Mouse (Mus musculus) stomach, embryonic 16.5 days (tissue): Measurements from ENCODE around the gene Wdfy3. TPM values are rescaled to one million over a fixed set of nuclear protein-coding genes. Genes with fewer than 3 reads are reported as not detected.

Experiments used
- ATAC-seq: fragments of 200-750 bp; cut with Nextera tagmentation; 2 replicates; pipeline ENCODE4 v1.8.0; 2017; ENCODE audit warnings: moderate number of reproducible peaks, moderate TSS enrichment; ENCODE audit not compliant: insufficient read depth, low FRiP score
- H3K27ac ChIP-seq: fragments of 300-500 bp; sonication (generic); 2 replicates; pipeline ENCODE4 v1.5.1; 2014; ENCODE audit warnings: low read length
- H3K27me3 ChIP-seq: fragments of 300-500 bp; sonication (generic); 2 replicates; pipeline ENCODE4 v1.6.1; 2014; ENCODE audit warnings: low read length, control low read depth, mixed read lengths; ENCODE audit not compliant: control insufficient read depth, insufficient read depth
- H3K36me3 ChIP-seq: fragments of 300-500 bp; sonication (generic); 2 replicates; pipeline ENCODE4 v1.6.1; 2014; ENCODE audit warnings: low read length; ENCODE audit not compliant: control insufficient read depth, insufficient read depth
- H3K4me1 ChIP-seq: fragments of 300-500 bp; sonication (generic); 2 replicates; pipeline ENCODE4 v1.6.1; 2014; ENCODE audit warnings: low read length, control low read depth, mixed read lengths; ENCODE audit not compliant: control insufficient read depth, insufficient read depth
- H3K4me2 ChIP-seq: fragments of 300-500 bp; sonication (generic); 2 replicates; pipeline ENCODE4 v1.6.1; 2014; ENCODE audit warnings: low read depth, low read length, mixed read lengths
- H3K4me3 ChIP-seq: fragments of 300-500 bp; sonication (generic); replicated peaks from 2 replicates; pipeline ENCODE4 v1.5.1; 2014; ENCODE audit warnings: mild to moderate bottlenecking, low read length
- H3K9ac ChIP-seq: fragments of 300-500 bp; sonication (generic); 2 replicates; pipeline ENCODE4 v1.6.1; 2014; ENCODE audit warnings: low read length
- H3K9me3 ChIP-seq: fragments of 300-500 bp; sonication (generic); replicated peaks from 2 replicates; pipeline ENCODE4 v1.6.1; 2016; ENCODE audit warnings: low read length, control low read depth; ENCODE audit not compliant: control insufficient read depth
- WGBS: fragments of 180-500 bp; shearing (Covaris S2); extraction: QIAGEN DNeasy Blood & Tissue Kit; methylation state at CpG from one replicate; pipeline ENCODE4 v1.1.7; 2014; 5-methylcytosine and 5-hydroxymethylcytosine counted together
- polyA plus RNA-seq: library from polyadenylated mRNA; unstranded; fragments of >200 nt; fragmentation: Nextera tagmentation; extraction: Ambion mirVana; gene quantifications from 2 replicates; pipeline ENCODE4 v1.2.1, GENCODE M21; 2015

Gene Wdfy3
- polyA plus RNA-seq, 1 experiment from 2014 or later, result 11.8 TPM

DNA sequence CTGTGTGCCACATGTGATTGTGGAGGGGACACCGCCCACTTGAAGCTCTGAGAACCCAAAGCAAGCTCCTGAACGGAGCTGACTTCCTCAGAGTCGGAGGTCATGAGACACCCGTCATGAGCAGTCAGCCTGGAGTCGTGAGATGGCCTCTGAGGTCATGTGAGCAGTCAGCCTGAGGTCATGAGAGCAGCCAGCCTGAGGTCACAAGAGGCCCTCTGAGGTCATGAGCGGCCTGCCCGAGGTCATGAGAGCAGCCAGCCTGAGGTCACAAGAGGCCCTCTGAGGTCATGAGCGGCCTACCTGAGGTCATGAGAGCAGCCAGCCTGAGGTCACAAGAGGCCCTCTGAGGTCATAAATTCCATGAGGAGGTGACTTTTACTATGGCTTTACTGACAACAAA is 120.4 kb downstream of the Wdfy3 start:
- H3K27me3 ChIP-seq, result no peaks in the 10 kb centered on the region
- H3K27ac ChIP-seq, result no peak overlapping the region
- no peaks in the 10 kb centered on the region for H3K4me1 ChIP-seq
- 71% methylated on average over 8 of the region's 8 CpGs for WGBS
- no peak overlapping the region for H3K4me3 ChIP-seq
- H3K9me3 ChIP-seq, result no peaks in the 10 kb centered on the region
- H3K9ac ChIP-seq, result no peak overlapping the region
- no peak overlapping the region for H3K4me2 ChIP-seq
- ATAC-seq, result no peak
- H3K36me3 ChIP-seq, result peaks cover 14% of the 10 kb centered on the region

DNA sequence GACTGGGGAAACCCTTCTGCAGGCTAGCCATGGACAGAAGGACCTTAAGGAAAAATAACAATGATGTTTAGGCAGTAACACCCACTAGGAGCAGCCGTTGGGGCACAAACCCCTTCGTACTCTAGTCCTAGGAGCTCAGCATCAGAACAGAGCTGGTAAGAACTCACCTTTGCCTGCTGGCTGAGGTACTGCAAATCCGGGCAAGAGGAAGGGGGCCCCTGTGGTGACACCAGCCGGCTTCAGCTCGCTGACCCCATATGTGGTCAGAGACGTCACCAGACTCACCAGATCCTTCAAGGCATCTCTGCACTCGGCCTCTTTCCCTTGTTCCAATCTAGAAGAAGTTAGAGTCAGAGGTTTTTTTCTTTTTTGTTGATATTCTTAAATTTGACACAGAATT is 121.1 kb downstream of the Wdfy3 start:
- Histone ChIP-seq H3K4me1 (no peaks in the 10 kb centered on the region), H3K4me2 (no peak overlapping the region), H3K36me3 (peaks cover 14% of the 10 kb centered on the region), H3K4me3 (no peak overlapping the region), H3K27me3 (no peaks in the 10 kb centered on the region), H3K27ac (no peak overlapping the region), H3K9me3 (no peaks in the 10 kb centered on the region), H3K9ac (no peak overlapping the region)
- no peak for ATAC-seq
- 92% methylated on average over 7 of the region's 7 CpGs for WGBS

GRCm38 (mm10) chr5:101945731-101946130 is 124.0 kb downstream of the Wdfy3 start:
- no peaks in the 10 kb centered on the region for H3K27me3 ChIP-seq
- H3K36me3 ChIP-seq, result peaks cover 24% of the 10 kb centered on the region
- H3K4me1 ChIP-seq, result no peaks in the 10 kb centered on the region
- no peak overlapping the region for H3K27ac ChIP-seq
- no peak for ATAC-seq
- no peak overlapping the region for H3K9ac ChIP-seq
- H3K4me3 ChIP-seq, result no peak overlapping the region
- H3K9me3 ChIP-seq, result no peaks in the 10 kb centered on the region
- no peak overlapping the region for H3K4me2 ChIP-seq
- WGBS, result 95% methylated on average over 5 of the region's 5 CpGs

DNA sequence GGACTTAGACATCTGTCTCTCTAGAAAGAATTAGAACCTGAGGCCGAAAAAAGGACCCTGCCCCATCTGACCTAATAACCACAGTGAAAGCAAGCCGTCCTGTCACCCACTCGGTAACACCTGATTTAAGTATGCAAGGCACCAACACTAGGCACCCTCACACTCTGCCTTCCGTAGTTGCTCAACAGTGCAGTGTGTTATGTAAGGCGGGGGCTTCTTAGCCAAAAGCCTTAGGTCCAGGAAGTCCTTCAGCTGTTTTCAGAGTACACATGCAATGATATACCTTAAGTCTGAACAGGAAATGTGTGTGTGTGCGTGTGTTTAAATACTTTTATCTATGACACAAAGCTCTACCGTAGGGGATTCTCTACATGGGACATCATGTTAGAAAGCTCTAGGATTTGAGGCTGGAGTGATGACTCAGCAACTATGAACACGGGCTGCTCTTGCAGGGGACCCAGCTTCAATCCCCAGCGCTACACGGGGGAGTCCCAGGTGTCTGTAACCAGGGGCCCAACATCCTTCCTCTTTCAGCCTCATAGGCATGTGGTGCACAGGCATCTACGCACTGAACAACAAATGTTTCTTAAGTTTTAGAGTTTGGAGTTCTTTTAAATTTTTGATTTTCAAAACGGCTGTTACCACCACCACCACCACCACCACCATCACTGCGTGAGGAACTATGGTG is 131.7 kb downstream of the Wdfy3 start:
- no peaks in the 10 kb centered on the region for H3K27me3 ChIP-seq
- H3K4me3 ChIP-seq, result no peak overlapping the region
- 84% methylated on average over 13 of the region's 13 CpGs for WGBS
- peaks cover 13% of the 10 kb centered on the region for H3K4me1 ChIP-seq
- ATAC-seq, result no peak
- peak overlapping the region; percentile 27; the same call in 1 of the 2 replicates for H3K27ac ChIP-seq
- no peaks in the 10 kb centered on the region for H3K9me3 ChIP-seq
- no peak overlapping the region for H3K9ac ChIP-seq
- H3K4me2 ChIP-seq, result no peak overlapping the region
- peaks cover 19% of the 10 kb centered on the region for H3K36me3 ChIP-seq

DNA sequence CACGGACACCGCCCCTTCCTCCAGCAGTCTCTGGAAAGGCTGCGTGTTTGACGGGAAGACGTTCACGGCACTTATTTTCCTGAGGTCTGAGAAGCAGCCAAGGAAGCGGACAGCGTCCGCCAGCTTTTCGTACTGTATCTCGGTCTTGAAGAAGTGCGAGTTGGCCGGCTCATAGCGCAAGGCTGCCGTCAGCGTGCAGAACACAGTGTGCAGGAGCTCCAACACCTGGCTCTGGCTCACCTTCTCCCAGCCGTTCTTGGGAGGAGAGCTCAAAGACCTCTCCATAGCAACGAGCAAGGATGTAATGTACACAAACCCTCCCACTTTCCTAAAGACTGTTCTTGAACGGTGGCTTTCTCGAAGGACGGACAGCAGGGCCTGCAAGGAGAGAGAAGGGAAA is 132.4 kb downstream of the Wdfy3 start:
- H3K27ac ChIP-seq, result peak overlapping the region; percentile 27
- WGBS, result 51% methylated on average over 21 of the region's 21 CpGs
- no peak overlapping the region for H3K4me2 ChIP-seq
- ATAC-seq, result peak; percentile 84; the same call in 1 of the 2 replicates
- no peaks in the 10 kb centered on the region for H3K9me3 ChIP-seq
- H3K9ac ChIP-seq, result no peak overlapping the region; the same call in 1 of the 2 replicates
- no peak overlapping the region for H3K4me3 ChIP-seq
- H3K27me3 ChIP-seq, result no peaks in the 10 kb centered on the region
- H3K36me3 ChIP-seq, result peaks cover 14% of the 10 kb centered on the region; the same call in 1 of the 2 replicates
- H3K4me1 ChIP-seq, result peaks cover 14% of the 10 kb centered on the region

DNA sequence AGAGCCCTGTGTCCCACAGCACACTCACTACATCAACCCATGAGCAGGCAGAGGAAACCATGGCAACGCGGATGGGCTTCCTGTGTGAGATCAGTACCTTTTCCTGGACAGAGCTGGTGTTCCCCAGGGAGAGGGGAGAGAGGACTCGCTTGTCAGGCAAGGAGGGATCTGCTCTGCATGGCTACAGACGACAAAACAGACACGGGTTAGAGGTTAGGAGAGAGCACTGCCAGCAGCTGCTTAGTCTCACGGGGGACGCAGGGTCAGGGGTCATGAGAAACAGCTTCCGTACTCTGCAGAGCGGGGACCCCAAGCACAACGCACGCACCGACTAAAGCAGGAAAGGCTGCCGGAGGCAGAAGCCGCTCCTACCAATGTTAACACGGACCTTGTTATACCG is 133.8 kb downstream of the Wdfy3 start:
- Histone ChIP-seq H3K4me3 (no peak overlapping the region), H3K9ac (peak overlapping the region; percentile 31), H3K36me3 (peaks cover 13% of the 10 kb centered on the region), H3K27me3 (no peaks in the 10 kb centered on the region), H3K4me1 (peaks cover 14% of the 10 kb centered on the region), H3K4me2 (no peak overlapping the region), H3K9me3 (no peaks in the 10 kb centered on the region), H3K27ac (peak overlapping the region; percentile 5)
- ATAC-seq, result no peak
- WGBS, result 56% methylated on average over 16 of the region's 16 CpGs

DNA sequence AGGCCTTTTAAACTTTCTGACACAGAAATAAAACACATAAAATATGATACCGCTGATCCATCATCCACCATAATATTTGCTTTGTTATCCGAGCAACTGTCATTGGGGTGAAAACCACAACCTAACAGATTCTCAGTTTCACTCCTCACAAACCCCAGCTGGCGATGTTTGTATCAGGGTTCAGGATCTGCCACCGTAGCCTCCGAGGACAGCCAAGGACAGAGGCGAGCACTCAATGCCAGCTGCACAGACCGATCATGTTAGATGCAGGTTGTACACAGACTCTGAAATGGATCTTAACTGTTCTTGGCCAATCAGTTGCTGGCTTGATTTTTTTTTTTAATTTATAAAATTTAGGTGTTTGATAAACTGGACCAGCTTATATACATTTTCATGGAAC is 135.1 kb downstream of the Wdfy3 start:
- H3K27ac ChIP-seq, result no peak overlapping the region
- no peaks in the 10 kb centered on the region for H3K27me3 ChIP-seq
- H3K9ac ChIP-seq, result no peak overlapping the region
- peaks cover 13% of the 10 kb centered on the region for H3K36me3 ChIP-seq
- 66% methylated on average over 7 of the region's 7 CpGs for WGBS
- no peak overlapping the region for H3K4me2 ChIP-seq
- no peak for ATAC-seq
- H3K4me1 ChIP-seq, result peaks cover 14% of the 10 kb centered on the region
- no peak overlapping the region for H3K4me3 ChIP-seq
- no peaks in the 10 kb centered on the region for H3K9me3 ChIP-seq

- Histone ChIP-seq H3K4me1 (peaks cover 14% of the 10 kb centered on the region), H3K36me3 (peaks cover 13% of the 10 kb centered on the region), H3K4me3 (no peak overlapping the region), H3K4me2 (no peak overlapping the region), H3K9ac (peak overlapping the region; percentile 39; the same call in 1 of the 2 replicates), H3K27me3 (no peaks in the 10 kb centered on the region), H3K27ac (peak overlapping the region; percentile 62; the same call in 1 of the 2 replicates), H3K9me3 (no peaks in the 10 kb centered on the region)
- no peak for ATAC-seq
- 64% methylated on average over 15 of the region's 15 CpGs for WGBS
Measured at GRCm38 (mm10) chr5:101932971-101933810, 136.5 kb downstream of the Wdfy3 start.

GRCm38 (mm10) chr5:101931997-101932396 is 137.7 kb downstream of the Wdfy3 start:
- no peak for ATAC-seq
- WGBS, result 66% methylated on average over 4 of the region's 4 CpGs
- Histone ChIP-seq H3K4me1 (peaks cover 11% of the 10 kb centered on the region), H3K27me3 (no peaks in the 10 kb centered on the region), H3K9ac (no peak overlapping the region), H3K4me3 (no peak overlapping the region), H3K9me3 (no peaks in the 10 kb centered on the region), H3K27ac (no peak overlapping the region), H3K4me2 (no peak overlapping the region), H3K36me3 (peaks cover 7% of the 10 kb centered on the region)
